Mouse (Mus musculus) embryonic facial prominence, embryonic 10.5 days (tissue): ENCODE results near the gene Ccdc175. TPM values are rescaled to one million over a fixed set of nuclear protein-coding genes. Genes with fewer than 3 reads are reported as not detected.
A peak's percentile ranks its signal among the peaks of the same experiment; 100 is the strongest.

Experiments
- DNase-seq: peaks from one replicate; pipeline ENCODE4 v3.0.0-alpha.2; 2017; ENCODE audit warnings: low spot score
- H3K27ac ChIP-seq: fragments of 300-500 bp; sonication (generic); replicated peaks from 2 replicates; pipeline ENCODE4 v1.5.1; 2016; ENCODE audit warnings: mild to moderate bottlenecking
- H3K27me3 ChIP-seq: fragments of 300-500 bp; sonication (generic); replicated peaks from 2 replicates; pipeline ENCODE4 v1.6.1; 2016; ENCODE audit warnings: low read depth, mild to moderate bottlenecking; ENCODE audit not compliant: poor library complexity, severe bottlenecking
- H3K36me3 ChIP-seq: fragments of 300-500 bp; sonication (generic); replicated peaks from 2 replicates; pipeline ENCODE4 v1.6.1; 2016; ENCODE audit warnings: mild to moderate bottlenecking, moderate library complexity
- H3K4me1 ChIP-seq: fragments of 300-500 bp; sonication (generic); 2 replicates; pipeline ENCODE4 v1.6.1; 2016
- H3K4me3 ChIP-seq: fragments of 300-500 bp; sonication (generic); 2 replicates; pipeline ENCODE4 v1.5.1; 2016; ENCODE audit warnings: mild to moderate bottlenecking, moderate library complexity
- H3K9me3 ChIP-seq: fragments of 300-500 bp; sonication (generic); 2 replicates; pipeline ENCODE4 v1.6.1; 2016; ENCODE audit warnings: mild to moderate bottlenecking
- WGBS: fragments of 180-500 bp; shearing (Covaris S2); methylation state at CpG from one replicate; pipeline ENCODE4 v1.1.7; 2016; 5-methylcytosine and 5-hydroxymethylcytosine counted together
- polyA plus RNA-seq: library from polyadenylated mRNA; unstranded; fragments of >200 nt; fragmentation: Nextera tagmentation; extraction: Ambion mirVana; gene quantifications from 2 replicates; pipeline ENCODE4 v1.2.1, GENCODE M21; 2016

The Ccdc175 gene
- polyA plus RNA-seq: not detected in 2 replicates

GRCm38 (mm10) chr12:72184929-72185328 lies at the start of gene Ccdc175:
Gene Ccdc175, minus strand, starts transcription at chr12:72185029.
- Histone ChIP-seq H3K9me3 (no peaks in the 10 kb centered on the region), H3K27ac (no peak within 1 kb of the TSS), H3K4me1 (no peaks in the 10 kb centered on the region), H3K27me3 (no peaks in the 10 kb centered on the region), H3K36me3 (no peaks in the 10 kb centered on the region), H3K4me3 (no peak within 1 kb of the TSS)
- 84% methylated on average over 12 of the region's 12 CpGs for WGBS
- no peak for DNase-seq

- no peak for DNase-seq
- H3K27me3 ChIP-seq: peaks cover 39% of the 10 kb centered on the region
- H3K4me3 ChIP-seq: no peak overlapping the region
- peaks cover 4% of the 10 kb centered on the region; the same call in 1 of the 2 replicates for H3K4me1 ChIP-seq
- no peak overlapping the region for H3K27ac ChIP-seq
- H3K9me3 ChIP-seq: no peaks in the 10 kb centered on the region
- H3K36me3 ChIP-seq: no peaks in the 10 kb centered on the region
- 85% methylated on average over 3 of the region's 3 CpGs for WGBS
Observed at GRCm38 (mm10) chr12:72234151-72234550, 49.3 kb upstream of the Ccdc175 start.

GRCm38 (mm10) chr12:72232826-72233790 lies 48.3 kb upstream of the Ccdc175 start:
- H3K36me3 ChIP-seq: no peaks in the 10 kb centered on the region
- no peak for DNase-seq
- H3K4me3 ChIP-seq: no peak overlapping the region
- H3K27me3 ChIP-seq: peaks cover 31% of the 10 kb centered on the region
- peaks cover 4% of the 10 kb centered on the region; the same call in 1 of the 2 replicates for H3K4me1 ChIP-seq
- no peaks in the 10 kb centered on the region for H3K9me3 ChIP-seq
- WGBS: 90% methylated on average over 19 of the region's 19 CpGs
- no peak overlapping the region for H3K27ac ChIP-seq

GRCm38 (mm10) chr12:72232176-72232575 lies 47.3 kb upstream of the Ccdc175 start:
- no peaks in the 10 kb centered on the region for H3K36me3 ChIP-seq
- H3K27ac ChIP-seq: no peak overlapping the region
- H3K27me3 ChIP-seq: peaks cover 22% of the 10 kb centered on the region
- DNase-seq: no peak
- 79% methylated on average over 3 of the region's 3 CpGs for WGBS
- no peak overlapping the region for H3K4me3 ChIP-seq
- peaks cover 4% of the 10 kb centered on the region; the same call in 1 of the 2 replicates for H3K4me1 ChIP-seq
- H3K9me3 ChIP-seq: no peaks in the 10 kb centered on the region

- no peaks in the 10 kb centered on the region for H3K36me3 ChIP-seq
- peaks cover 2% of the 10 kb centered on the region; the same call in 1 of the 2 replicates for H3K27me3 ChIP-seq
- H3K27ac ChIP-seq: no peak overlapping the region
- WGBS: 78% methylated on average over 8 of the region's 8 CpGs
- H3K9me3 ChIP-seq: no peaks in the 10 kb centered on the region
- no peaks in the 10 kb centered on the region for H3K4me1 ChIP-seq
- H3K4me3 ChIP-seq: no peak overlapping the region
- DNase-seq: no peak
Observed at GRCm38 (mm10) chr12:72229451-72230196, 44.8 kb upstream of the Ccdc175 start.

- Histone ChIP-seq H3K27me3 (no peaks in the 10 kb centered on the region), H3K9me3 (no peaks in the 10 kb centered on the region), H3K27ac (no peak overlapping the region), H3K4me1 (no peaks in the 10 kb centered on the region), H3K4me3 (no peak overlapping the region), H3K36me3 (0 out of 2 replicates have a peak, but pooled peaks cover 5% of the 10 kb centered on the region)
- DNase-seq: no peak
- WGBS: 84% methylated on average over 6 of the region's 6 CpGs
Observed at GRCm38 (mm10) chr12:72227731-72228130, 42.9 kb upstream of the Ccdc175 start.

- Histone ChIP-seq H3K9me3 (no peaks in the 10 kb centered on the region), H3K27me3 (no peaks in the 10 kb centered on the region), H3K4me1 (no peaks in the 10 kb centered on the region), H3K36me3 (peaks cover 14% of the 10 kb centered on the region; the same call in 1 of the 2 replicates), H3K27ac (no peak overlapping the region), H3K4me3 (no peak overlapping the region)
- DNase-seq: no peak
- WGBS: 94% methylated on average over 3 of the region's 3 CpGs
Observed at GRCm38 (mm10) chr12:72225371-72225770, 40.5 kb upstream of the Ccdc175 start.

GRCm38 (mm10) chr12:72223557-72224102 lies 38.8 kb upstream of the Ccdc175 start:
- no peak overlapping the region for H3K4me3 ChIP-seq
- H3K4me1 ChIP-seq: no peaks in the 10 kb centered on the region
- DNase-seq: no peak
- H3K36me3 ChIP-seq: peaks cover 14% of the 10 kb centered on the region; the same call in 1 of the 2 replicates
- H3K9me3 ChIP-seq: no peaks in the 10 kb centered on the region
- no peaks in the 10 kb centered on the region for H3K27me3 ChIP-seq
- WGBS: 93% methylated on average over 16 of the region's 16 CpGs
- no peak overlapping the region for H3K27ac ChIP-seq

- no peak for DNase-seq
Observed at GRCm38 (mm10) chr12:72213554-72213953, 28.7 kb upstream of the Ccdc175 start.

GRCm38 (mm10) chr12:72200828-72201227 lies 16.0 kb upstream of the Ccdc175 start:
- H3K36me3 ChIP-seq: no peaks in the 10 kb centered on the region
- no peak overlapping the region for H3K4me3 ChIP-seq
- DNase-seq: no peak
- no peaks in the 10 kb centered on the region for H3K9me3 ChIP-seq
- no peaks in the 10 kb centered on the region for H3K27me3 ChIP-seq
- H3K4me1 ChIP-seq: peaks cover 14% of the 10 kb centered on the region
- 88% methylated on average over 3 of the region's 3 CpGs for WGBS
- H3K27ac ChIP-seq: no peak overlapping the region

More at GRCm38 (mm10) chr12:72213554-72213953, 28.7 kb upstream of the Ccdc175 start:
- H3K36me3 ChIP-seq: peaks cover 7% of the 10 kb centered on the region; the same call in 1 of the 2 replicates
- 64% methylated on average over 5 of the region's 5 CpGs for WGBS
- no peak overlapping the region for H3K27ac ChIP-seq
- H3K4me3 ChIP-seq: no peak overlapping the region
- no peaks in the 10 kb centered on the region for H3K9me3 ChIP-seq
- H3K4me1 ChIP-seq: no peaks in the 10 kb centered on the region
- no peaks in the 10 kb centered on the region for H3K27me3 ChIP-seq

- Histone ChIP-seq H3K36me3 (no peaks in the 10 kb centered on the region), H3K9me3 (no peaks in the 10 kb centered on the region), H3K4me3 (peak overlapping the region; percentile 43), H3K4me1 (peaks cover 14% of the 10 kb centered on the region), H3K27me3 (no peaks in the 10 kb centered on the region), H3K27ac (peak overlapping the region; percentile 61)
- DNase-seq: peak; percentile 65
- WGBS: 35% methylated on average over 18 of the region's 18 CpGs
Observed at GRCm38 (mm10) chr12:72197925-72198486, 13.2 kb upstream of the Ccdc175 start.

GRCm38 (mm10) chr12:72197434-72197833 lies 12.6 kb upstream of the Ccdc175 start:
- WGBS: 66% methylated on average over 7 of the region's 7 CpGs
- H3K27me3 ChIP-seq: no peaks in the 10 kb centered on the region
- no peak overlapping the region for H3K27ac ChIP-seq
- peaks cover 14% of the 10 kb centered on the region for H3K4me1 ChIP-seq
- no peaks in the 10 kb centered on the region for H3K9me3 ChIP-seq
- DNase-seq: no peak
- H3K36me3 ChIP-seq: no peaks in the 10 kb centered on the region
- H3K4me3 ChIP-seq: no peak overlapping the region
